Mouse (Mus musculus): Measurements from ENCODE around the gene Abhd14a.
A peak's percentile ranks its signal among the peaks of the same experiment; 100 is the strongest.

The Abhd14a gene

GRCm38 (mm10) chr9:106420608-106421007 is 26.9 kb downstream of the Abhd14a start:
- Histone ChIP-seq H3K36me3 (ENCODE audit: insufficient read depth, low read length) (no peaks in the 10 kb centered on the region), H3K4me3 (replicated peaks; ENCODE audit: low read length) (no peak overlapping the region), H3K4me1 (replicated peaks; ENCODE audit: low read depth, low read length) (peaks cover 58% of the 10 kb centered on the region), H3K27me3 (ENCODE audit: insufficient read depth, low read length) (peaks cover 15% of the 10 kb centered on the region), H3K9me3 (ENCODE audit: low read length) (no peaks in the 10 kb centered on the region)
- TF ChIP-seq NANOG (IDR thresholded peaks at IDR 0.05; ENCODE audit: borderline replicate concordance, low read length) = no peak
- no peak for TF ChIP-seq POU5F1 (IDR thresholded peaks at IDR 0.05; ENCODE audit: borderline replicate concordance, low read length)
- no peak for TF ChIP-seq CTCF (conservative IDR thresholded peaks at IDR 0.05; ENCODE audit: low read length)

GRCm38 (mm10) chr9:106417841-106418625 is 29.4 kb downstream of the Abhd14a start:
- Histone ChIP-seq H3K9me3 (ENCODE audit: low read length) (no peaks in the 10 kb centered on the region), H3K27me3 (ENCODE audit: insufficient read depth, low read length) (peaks cover 17% of the 10 kb centered on the region), H3K4me3 (replicated peaks; ENCODE audit: low read length) (peak overlapping the region; percentile 68), H3K36me3 (ENCODE audit: insufficient read depth, low read length) (no peaks in the 10 kb centered on the region), H3K4me1 (replicated peaks; ENCODE audit: low read depth, low read length) (peaks cover 48% of the 10 kb centered on the region)
- no peak for TF ChIP-seq NANOG (IDR thresholded peaks at IDR 0.05; ENCODE audit: borderline replicate concordance, low read length)
- TF ChIP-seq POU5F1 (IDR thresholded peaks at IDR 0.05; ENCODE audit: borderline replicate concordance, low read length) = no peak
- TF ChIP-seq CTCF (conservative IDR thresholded peaks at IDR 0.05; ENCODE audit: low read length) = no peak

GRCm38 (mm10) chr9:106416826-106417225 is 30.7 kb downstream of the Abhd14a start:
- peaks cover 17% of the 10 kb centered on the region for H3K27me3 ChIP-seq (ENCODE audit: insufficient read depth, low read length)
- H3K4me1 ChIP-seq (replicated peaks; ENCODE audit: low read depth, low read length) = peaks cover 45% of the 10 kb centered on the region
- H3K9me3 ChIP-seq (ENCODE audit: low read length) = no peaks in the 10 kb centered on the region
- H3K4me3 ChIP-seq (replicated peaks; ENCODE audit: low read length) = no peak overlapping the region
- H3K36me3 ChIP-seq (ENCODE audit: insufficient read depth, low read length) = no peaks in the 10 kb centered on the region
- no peak for TF ChIP-seq CTCF (conservative IDR thresholded peaks at IDR 0.05; ENCODE audit: low read length)

- TF ChIP-seq POU5F1 (IDR thresholded peaks at IDR 0.05; ENCODE audit: borderline replicate concordance, low read length) (no peak), CTCF (conservative IDR thresholded peaks at IDR 0.05; ENCODE audit: low read length) (no peak), NANOG (IDR thresholded peaks at IDR 0.05; ENCODE audit: borderline replicate concordance, low read length) (no peak)
- H3K4me3 ChIP-seq (replicated peaks; ENCODE audit: low read length) = no peak overlapping the region
- no peaks in the 10 kb centered on the region for H3K36me3 ChIP-seq (ENCODE audit: insufficient read depth, low read length)
- H3K4me1 ChIP-seq (replicated peaks; ENCODE audit: low read depth, low read length) = peaks cover 18% of the 10 kb centered on the region
- H3K27me3 ChIP-seq (ENCODE audit: insufficient read depth, low read length) = peaks cover 15% of the 10 kb centered on the region
- no peaks in the 10 kb centered on the region for H3K9me3 ChIP-seq (ENCODE audit: low read length)
Measured at GRCm38 (mm10) chr9:106413606-106414005, 33.9 kb downstream of the Abhd14a start.

- peaks cover 4% of the 10 kb centered on the region for H3K4me1 ChIP-seq (replicated peaks; ENCODE audit: low read depth, low read length)
- H3K36me3 ChIP-seq (ENCODE audit: insufficient read depth, low read length) = no peaks in the 10 kb centered on the region
- H3K9me3 ChIP-seq (ENCODE audit: low read length) = no peaks in the 10 kb centered on the region
- H3K27me3 ChIP-seq (ENCODE audit: insufficient read depth, low read length) = peaks cover 12% of the 10 kb centered on the region
- no peak overlapping the region for H3K4me3 ChIP-seq (replicated peaks; ENCODE audit: low read length)
- TF ChIP-seq NANOG (IDR thresholded peaks at IDR 0.05; ENCODE audit: borderline replicate concordance, low read length) (no peak), POU5F1 (IDR thresholded peaks at IDR 0.05; ENCODE audit: borderline replicate concordance, low read length) (no peak)
Measured at GRCm38 (mm10) chr9:106412210-106412609, 35.3 kb downstream of the Abhd14a start.

GRCm38 (mm10) chr9:106411729-106412128 is 35.7 kb downstream of the Abhd14a start:
- H3K36me3 ChIP-seq (ENCODE audit: insufficient read depth, low read length) = no peaks in the 10 kb centered on the region
- no peaks in the 10 kb centered on the region for H3K4me1 ChIP-seq (replicated peaks; ENCODE audit: low read depth, low read length)
- H3K27me3 ChIP-seq (ENCODE audit: insufficient read depth, low read length) = peaks cover 13% of the 10 kb centered on the region
- TF ChIP-seq POU5F1 (IDR thresholded peaks at IDR 0.05; ENCODE audit: borderline replicate concordance, low read length) = no peak
- TF ChIP-seq CTCF (conservative IDR thresholded peaks at IDR 0.05; ENCODE audit: low read length) = no peak
- no peak for TF ChIP-seq NANOG (IDR thresholded peaks at IDR 0.05; ENCODE audit: borderline replicate concordance, low read length)
- H3K4me3 ChIP-seq (replicated peaks; ENCODE audit: low read length) = no peak overlapping the region
- H3K9me3 ChIP-seq (ENCODE audit: low read length) = no peaks in the 10 kb centered on the region

GRCm38 (mm10) chr9:106411091-106411594 is 36.3 kb downstream of the Abhd14a start:
- no peaks in the 10 kb centered on the region for H3K36me3 ChIP-seq (ENCODE audit: insufficient read depth, low read length)
- no peak overlapping the region for H3K4me3 ChIP-seq (replicated peaks; ENCODE audit: low read length)
- H3K27me3 ChIP-seq (ENCODE audit: insufficient read depth, low read length) = peaks cover 18% of the 10 kb centered on the region
- H3K9me3 ChIP-seq (ENCODE audit: low read length) = no peaks in the 10 kb centered on the region
- H3K4me1 ChIP-seq (replicated peaks; ENCODE audit: low read depth, low read length) = no peaks in the 10 kb centered on the region
- TF ChIP-seq NANOG (IDR thresholded peaks at IDR 0.05; ENCODE audit: borderline replicate concordance, low read length) (no peak), CTCF (conservative IDR thresholded peaks at IDR 0.05; ENCODE audit: low read length) (no peak), POU5F1 (IDR thresholded peaks at IDR 0.05; ENCODE audit: borderline replicate concordance, low read length) (no peak)

- Histone ChIP-seq H3K36me3 (ENCODE audit: insufficient read depth, low read length) (no peaks in the 10 kb centered on the region), H3K9me3 (ENCODE audit: low read length) (no peaks in the 10 kb centered on the region), H3K4me1 (replicated peaks; ENCODE audit: low read depth, low read length) (peaks cover 4% of the 10 kb centered on the region; the same call in 1 of the 2 replicates), H3K27me3 (ENCODE audit: insufficient read depth, low read length) (peaks cover 20% of the 10 kb centered on the region), H3K4me3 (replicated peaks; ENCODE audit: low read length) (no peak overlapping the region)
- TF ChIP-seq NANOG (IDR thresholded peaks at IDR 0.05; ENCODE audit: borderline replicate concordance, low read length) (no peak), POU5F1 (IDR thresholded peaks at IDR 0.05; ENCODE audit: borderline replicate concordance, low read length) (no peak), CTCF (conservative IDR thresholded peaks at IDR 0.05; ENCODE audit: low read length) (no peak)
Measured at GRCm38 (mm10) chr9:106410086-106410650, 37.3 kb downstream of the Abhd14a start.
